Mouse (Mus musculus) right cerebral cortex, adult 18-20 months (tissue): ENCODE data around the gene Usp36.

Experiments used
- DNase-seq: peaks from one replicate; pipeline ENCODE4 v3.0.0; 2022; ENCODE audit warnings: mixed read lengths

The Usp36 gene

DNA sequence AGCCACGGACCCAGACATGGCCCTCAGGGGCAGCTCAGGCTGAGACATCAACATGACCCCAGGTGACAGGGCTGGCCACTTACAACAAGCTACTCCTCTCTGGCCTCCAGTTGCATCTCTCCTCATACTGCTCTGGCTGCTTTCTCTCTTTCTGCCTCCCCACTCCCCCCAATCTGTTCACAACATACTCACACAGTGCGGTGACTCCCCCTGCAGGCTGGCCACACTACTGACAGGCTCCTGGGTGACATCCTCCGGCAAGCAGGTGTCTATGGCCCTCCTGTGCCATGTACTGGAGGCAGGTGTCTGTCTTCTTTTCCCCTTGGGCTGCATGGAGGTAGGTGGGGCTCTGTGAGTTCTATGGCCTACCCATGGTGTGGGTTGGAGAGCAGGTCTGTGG, 7.9 kb upstream of the Usp36 start:
- no peak for DNase-seq

DNA sequence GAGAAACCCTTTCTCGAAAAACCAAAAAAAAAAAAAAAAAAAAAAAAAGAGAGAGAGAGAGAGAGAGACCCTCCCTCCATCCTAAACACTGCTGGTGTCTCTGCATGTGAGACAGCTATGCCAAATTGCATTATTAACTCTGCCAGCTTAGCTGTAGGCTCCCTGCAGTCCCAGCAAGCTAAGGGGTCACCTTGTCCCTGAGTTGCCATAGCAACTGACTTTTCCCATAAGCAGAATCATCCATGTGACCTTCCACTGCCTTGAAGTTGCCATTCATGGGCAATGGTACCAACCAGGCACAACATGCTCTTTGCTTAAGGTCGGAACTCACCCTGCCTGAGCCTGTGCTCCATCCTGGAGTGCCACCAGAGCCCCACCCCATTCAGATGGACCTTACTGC, 5.0 kb upstream of the Usp36 start:
- DNase-seq, result no peak

DNA sequence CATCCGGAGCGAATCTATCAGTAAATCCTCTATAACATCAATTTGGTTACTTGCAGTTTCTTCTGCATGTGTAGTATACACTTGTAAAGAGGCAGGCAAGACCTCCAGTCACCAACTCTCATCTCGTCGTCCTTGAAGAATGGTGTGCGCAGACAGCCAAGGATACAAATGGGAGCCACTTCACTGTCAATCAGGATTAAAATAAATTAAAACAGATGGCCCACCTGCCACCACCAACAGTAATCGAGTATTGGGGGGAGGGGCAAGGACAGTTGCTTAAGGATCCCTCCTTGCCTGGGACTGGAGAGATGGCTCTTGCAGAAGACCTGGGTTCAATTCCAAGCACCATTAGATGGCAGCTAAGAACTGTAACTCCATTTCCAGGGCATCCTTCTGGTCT, 2.6 kb upstream of the Usp36 start:
- DNase-seq, result no peak

DNA sequence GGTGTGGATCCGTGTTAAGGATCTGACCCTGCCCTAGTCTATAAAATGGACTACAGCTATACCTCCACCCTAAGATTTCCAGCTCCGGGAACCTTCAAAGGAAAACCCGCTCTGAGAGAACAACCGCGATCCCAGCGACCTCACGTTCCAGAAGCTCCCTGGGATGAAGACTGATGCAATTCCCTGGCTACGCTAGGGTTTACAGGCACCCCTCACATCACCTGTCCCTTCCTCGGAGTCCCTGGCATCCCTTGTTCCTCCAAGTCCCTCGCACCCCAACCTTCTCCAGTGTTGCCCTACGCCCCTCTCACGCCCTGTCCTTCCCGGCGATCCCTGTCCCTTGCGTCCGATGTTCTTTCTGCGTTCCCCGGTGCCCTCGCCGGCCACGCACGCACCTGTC, 482 bp downstream of the Usp36 start:
- DNase-seq, result no peak

DNA sequence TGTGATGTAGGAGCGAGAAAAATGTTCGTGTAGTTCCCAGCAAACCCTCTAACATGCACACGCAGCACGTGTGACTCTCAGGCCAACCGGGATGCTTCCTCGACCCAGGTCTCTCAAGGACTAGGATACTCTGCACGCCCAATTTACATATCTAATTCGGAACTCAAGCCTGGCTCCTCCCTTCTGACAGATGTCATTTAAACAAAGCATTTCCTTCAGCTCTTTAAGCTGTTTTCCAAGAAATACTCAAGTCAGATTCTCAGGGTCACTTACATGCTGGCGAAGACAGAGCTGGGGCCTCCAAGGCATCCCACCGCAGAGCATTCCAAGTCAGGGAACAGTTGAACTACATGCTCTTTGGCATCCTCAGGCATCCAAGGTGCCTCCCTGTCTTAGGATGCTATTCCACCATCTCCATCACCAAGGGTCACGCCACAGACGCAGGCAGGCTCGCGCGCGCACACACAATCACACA, 970 bp downstream of the Usp36 start:
- no peak for DNase-seq

DNA sequence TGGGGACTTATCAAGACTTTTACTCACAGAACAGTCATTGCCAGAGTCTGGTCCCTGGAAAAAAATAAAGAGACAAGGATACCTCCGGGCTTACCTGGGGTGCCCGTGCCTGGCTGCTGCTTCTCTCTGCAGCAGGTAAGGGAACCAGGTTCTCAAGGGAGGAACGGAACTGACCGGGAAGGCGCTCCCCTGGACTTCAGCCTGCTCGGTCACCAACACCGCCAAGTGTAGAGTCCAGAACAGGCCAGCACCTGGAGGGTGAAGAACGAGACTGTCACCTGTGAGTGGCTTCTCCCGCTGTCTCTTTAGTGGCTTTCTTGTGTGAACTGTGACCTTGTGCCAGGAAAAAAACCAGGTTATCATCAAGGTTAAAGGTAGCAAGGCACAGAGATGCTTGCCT, 2.5 kb downstream of the Usp36 start:
- no peak for DNase-seq

DNA sequence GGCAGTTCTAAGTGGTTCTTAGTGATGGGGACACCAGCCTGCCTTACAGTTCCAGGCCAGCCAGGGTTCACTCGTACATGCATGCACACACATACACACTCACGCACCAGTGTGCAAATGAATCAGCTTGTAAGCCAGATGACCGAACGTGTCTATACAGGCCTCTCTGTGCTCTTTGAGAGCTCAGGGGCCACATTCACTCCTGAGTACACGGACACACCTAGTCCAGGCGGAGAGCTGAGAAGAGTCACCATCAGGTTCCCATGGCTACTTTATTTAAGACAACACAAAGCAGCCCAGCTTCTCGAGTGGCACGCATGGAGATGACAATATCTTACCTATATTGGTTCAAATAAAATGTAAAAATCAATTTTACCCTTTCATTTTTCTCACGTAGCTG, 3.6 kb downstream of the Usp36 start:
- no peak for DNase-seq

DNA sequence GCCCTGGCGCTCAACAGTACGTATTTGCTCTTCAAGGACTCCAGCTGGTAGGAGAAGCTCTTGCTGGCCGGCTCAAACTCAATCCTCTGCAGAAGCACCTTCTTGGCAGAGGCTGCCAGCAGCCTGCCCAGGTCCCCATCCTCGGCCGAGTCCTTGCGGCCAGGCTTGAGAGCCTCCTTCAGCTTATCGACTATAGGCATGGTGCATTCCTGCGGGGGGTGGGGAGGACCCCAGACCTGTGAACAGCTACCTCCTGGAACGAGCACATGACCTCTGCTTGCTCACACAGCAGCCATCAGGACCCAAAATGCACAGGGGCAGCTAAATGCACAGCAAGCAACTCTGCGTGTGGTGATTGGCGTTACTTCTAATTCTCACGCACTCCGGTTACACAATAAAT, 4.3 kb downstream of the Usp36 start:
- DNase-seq, result no peak

DNA sequence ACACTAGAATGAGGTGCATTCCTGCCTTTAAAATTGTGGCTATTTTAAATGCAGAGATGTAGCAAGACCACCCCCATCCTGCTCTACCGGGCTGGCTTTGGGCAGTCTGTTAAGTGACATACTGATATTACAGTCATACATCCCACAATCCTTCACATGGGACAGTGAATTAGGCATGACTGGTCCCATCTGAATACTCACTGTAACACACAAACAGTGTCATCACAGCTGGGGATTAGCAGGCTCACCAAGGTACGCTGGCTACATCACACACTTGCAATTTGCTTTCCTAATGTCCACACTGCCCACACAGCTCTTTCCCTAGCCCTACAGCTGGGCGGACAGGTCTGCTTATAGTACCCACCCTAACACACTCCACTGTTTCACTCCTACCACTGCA, 9.8 kb downstream of the Usp36 start:
- no peak for DNase-seq

DNA sequence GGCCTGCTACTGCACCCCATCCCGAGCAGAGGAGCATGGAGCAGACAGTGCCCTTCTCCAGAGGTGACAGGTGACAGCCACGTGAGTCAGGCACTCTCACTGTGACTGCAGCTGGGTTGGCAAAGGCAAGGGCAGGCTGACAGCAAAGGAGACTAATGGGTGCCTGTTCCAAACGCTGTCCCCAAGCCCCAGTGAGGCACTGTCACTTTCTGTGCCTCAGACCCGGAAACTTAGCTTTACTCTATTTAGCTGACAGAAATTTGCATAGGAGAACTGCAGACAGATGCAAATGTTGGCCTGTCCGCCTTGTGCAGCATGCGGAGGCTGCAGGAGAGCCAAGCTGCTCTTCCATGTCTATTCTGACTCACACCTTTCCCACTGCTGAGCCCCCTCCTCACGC, 13.7 kb downstream of the Usp36 start:
- DNase-seq, result peak; percentile 52

DNA sequence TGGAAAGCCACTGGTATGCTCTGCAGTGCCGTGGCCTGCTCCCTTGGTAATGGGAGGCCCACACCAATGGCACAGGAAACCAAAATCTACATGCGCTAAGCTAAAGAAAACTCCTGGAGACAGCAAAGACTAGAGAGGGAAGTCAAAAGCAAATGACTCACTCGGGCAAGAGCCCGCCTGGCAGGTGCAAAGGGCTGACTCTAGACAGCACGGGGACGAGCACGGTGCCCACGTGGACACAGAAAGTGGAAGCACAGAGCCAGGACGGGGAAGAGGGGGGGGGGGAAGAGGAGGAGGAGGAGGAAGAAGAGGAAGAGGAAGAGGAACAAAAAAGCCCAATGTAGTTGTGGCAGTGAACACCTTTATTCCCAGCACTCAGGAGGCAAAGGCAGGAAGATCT, 15.0 kb downstream of the Usp36 start:
- no peak for DNase-seq

DNA sequence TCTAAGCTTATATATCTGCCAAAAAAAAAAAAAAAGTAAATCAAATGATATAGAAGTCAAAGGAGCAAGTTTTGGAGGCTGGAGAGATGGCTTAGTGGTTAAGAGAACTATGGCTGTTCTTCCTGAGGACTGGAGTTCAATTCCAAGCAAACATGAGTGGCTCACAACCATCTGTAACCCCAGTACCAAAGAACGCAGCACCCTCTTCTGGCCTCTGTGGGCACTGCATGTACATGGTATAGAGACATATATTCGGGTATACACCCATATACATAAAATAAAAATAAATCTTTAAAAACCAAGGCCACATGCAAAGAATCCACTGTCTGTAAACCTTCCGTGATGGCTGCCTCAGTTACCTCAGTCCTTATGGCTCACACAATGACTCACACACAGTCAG, 20.2 kb downstream of the Usp36 start:
- DNase-seq, result no peak

DNA sequence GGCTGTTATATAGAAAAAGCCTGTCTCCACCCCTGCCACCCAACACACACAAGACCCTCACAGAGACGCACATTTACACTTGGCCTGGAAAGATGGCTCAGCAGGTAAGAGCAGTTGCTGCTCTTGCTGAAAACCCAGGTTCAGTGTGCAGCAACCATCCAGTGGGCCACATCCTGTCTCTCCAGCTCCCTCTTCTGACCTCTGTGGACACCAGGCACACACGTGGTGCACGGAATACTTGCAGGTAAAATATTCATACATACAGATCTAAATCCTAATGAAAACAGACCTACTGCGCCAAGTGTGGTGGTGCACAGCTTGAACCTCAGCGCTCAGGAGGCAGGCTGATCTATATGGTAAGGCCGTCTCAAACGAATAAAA, 23.4 kb downstream of the Usp36 start:
- no peak for DNase-seq

DNA sequence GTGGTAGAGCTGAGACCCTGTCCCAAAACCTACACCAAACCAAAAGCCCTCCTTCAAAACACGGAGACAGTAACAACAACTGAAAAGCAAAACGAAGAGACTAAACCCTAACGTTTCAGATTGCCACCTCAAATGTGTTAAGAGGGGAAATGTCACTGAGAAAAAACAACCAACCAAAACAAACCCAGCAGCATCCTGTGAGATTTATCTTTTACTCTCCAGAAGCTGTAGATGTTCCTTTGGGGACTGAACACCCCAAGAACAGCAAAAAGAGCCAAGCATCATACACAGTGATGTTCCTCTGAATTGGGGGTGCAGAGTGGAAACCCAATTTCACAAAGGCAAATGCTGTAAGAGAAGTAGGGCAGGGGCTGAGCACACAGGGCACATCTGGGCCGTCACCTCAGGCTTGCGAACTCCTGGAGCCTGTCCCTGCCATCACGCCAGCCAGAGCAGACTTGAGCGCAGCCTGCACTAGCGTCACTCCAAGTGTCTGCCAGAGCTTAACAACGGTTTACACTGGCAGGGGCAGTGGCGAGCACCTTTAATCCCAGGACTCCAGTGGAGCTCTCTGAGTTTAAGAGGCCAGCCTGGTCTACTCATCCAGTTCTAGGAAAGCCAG, 23.9 kb downstream of the Usp36 start:
- no peak for DNase-seq

DNA sequence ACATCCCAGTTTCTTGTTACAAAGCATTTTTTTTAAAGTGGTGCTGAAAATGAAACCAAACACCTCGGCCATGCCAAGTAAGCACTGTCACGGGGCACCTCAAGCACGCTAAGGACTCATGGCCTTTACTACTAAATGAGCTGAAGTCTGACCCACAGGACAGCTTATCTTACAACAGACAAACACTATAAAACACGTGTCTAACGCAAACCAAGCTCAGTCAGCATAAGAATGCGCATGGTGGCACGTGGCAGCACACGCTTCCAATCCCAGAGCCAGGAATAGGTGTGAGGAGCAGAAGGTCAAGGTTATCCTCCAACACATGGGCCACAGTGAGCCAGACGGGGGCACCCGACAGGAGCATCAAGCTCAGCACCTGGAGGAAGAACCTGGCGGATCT, 24.4 kb downstream of the Usp36 start:
- no peak for DNase-seq

DNA sequence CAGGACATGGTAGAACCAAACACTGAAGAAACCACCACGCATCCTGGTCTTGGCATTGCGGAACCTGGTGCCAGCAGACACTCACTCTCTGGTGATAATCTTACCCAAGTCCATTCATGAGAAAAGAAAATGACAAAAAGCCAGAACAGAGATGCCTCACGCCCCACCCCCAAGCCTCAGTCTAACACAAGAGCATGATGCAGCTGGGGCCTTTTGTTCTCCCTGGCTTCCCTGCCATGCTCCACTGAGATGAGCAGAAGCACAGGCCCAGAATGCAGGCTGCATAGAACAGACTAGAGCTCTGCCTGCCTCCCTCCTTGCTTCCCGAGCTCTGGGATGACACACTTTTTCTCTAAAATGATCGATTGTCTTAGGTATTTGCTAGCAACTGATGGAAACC, 26.9 kb downstream of the Usp36 start:
- peak; percentile 43 for DNase-seq

DNA sequence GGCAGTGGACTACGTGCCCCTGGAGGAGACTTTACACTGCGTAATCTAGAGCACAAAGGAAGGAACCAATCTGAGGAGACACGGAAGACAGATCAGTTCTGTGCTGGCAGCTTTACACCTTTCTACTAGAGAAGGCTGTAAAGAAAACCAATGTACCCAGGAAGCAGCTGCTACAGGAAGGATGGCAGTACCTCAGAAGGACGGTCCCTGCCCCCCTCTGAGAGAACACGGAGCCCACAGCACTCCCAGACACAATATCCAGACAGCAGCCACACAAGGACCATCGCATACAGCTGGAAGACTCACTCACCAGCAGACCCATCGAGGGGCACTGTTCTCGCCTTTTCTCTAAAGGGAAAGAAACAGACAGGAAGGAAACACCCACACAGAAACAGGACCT, 30.0 kb downstream of the Usp36 start:
- no peak for DNase-seq

DNA sequence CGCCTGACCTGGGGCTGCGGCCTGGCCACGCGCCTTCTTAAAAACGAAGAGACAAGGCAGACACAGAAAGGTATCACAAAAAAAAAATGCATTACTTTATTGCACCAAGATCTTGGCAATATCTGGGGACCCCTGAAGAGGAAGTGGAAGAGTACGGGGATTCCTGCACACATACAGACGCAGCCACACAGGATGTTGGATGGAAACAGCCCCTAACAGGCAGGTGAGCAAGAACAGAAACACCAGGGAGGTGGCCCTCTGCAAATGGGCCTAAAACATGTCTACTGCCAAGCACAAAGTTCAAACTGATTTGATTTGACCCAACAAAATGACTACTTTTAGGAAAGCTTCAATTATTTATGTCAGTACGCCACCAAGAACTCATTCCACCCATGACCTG, 30.5 kb downstream of the Usp36 start:
- DNase-seq, result no peak

DNA sequence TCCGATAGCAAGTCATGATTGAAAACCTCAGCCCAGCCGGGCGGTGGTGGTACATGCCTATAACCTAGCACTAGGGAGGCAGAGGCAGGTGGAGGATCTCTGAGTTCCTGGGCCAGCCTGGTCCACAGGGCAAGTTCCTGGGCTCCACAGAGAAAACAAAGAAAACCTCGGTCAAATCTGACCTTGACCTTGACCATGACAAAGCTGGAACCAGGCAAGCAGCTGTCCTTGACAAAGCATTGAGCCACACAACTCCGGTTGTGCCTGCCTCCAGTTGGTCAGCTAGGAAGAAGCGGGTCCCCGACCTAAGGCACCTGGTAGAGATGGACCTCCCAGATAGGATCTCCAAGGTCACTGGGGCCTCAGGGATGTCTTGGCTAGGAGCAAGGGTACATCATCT, 33.7 kb downstream of the Usp36 start:
- DNase-seq, result no peak

DNA sequence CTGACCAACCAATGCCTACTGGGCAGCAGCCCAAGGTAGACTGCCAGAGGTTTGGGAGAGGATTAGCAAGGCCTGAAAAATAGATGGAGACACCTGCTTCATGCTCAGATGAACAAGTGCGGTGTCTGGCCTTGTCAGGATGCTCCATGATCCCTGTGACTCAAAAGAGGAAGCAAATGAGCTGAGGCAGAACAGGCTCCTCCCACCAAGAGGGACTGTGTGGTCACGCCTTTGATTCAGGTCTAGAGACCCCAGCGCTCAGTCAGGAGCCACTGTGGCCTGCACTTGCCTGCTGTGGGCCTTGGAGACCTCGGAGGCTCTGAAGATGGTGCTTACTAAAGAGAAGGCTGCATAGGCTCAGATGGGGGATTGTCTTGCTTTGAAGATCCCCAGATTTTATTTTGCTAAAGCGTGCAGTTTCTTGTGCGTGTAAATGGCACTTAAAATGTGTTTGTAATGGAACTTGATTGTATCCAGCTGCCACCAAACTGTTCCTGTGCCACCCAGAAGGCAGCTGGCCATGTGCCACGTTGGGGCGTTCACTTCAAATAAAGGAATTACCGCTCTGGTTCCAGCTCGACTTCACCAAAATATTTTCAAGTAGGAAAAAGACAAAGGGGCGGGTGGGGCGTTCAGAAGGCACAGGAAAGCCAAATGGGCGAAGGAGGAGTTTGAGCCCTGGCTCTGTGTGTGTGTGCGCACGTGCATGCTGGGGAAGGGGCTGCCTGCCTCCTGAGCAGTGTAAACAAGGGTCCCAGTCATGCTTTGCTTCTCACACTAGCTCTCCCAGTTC, 35.7 kb downstream of the Usp36 start:
- peak; percentile 58 for DNase-seq

DNA sequence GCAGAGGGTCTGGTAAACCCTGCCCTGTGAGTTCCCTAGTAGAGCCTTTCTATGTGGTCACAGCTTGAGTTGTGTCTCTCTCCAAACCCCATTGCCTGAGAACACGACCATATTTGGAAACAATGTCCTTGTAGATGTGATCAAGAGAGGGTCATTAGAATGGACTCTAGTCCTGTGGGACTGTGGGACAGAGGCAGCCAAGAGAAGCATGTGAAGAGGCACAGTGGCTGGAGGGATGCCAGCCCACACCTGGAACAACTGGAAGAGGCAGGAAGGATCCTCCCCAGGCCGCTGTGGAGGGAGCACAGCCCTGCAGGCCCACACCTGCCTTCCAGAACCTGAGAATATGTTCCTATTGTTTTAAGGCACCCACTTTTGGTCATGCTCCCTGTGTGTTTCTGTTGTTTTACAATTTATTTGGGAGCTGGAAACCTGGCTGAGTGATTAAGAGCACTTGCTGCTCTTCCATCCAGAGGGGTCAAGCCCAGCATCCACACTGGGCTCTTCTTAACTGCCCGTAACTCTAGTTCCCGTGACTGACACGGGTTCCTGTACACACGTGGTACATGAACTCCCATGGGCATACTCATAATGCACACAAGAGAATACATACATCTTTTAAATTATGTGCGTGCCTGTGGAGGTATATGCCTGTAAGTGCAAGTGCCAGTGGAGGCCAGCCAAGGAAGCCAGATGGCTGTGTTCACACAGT, 36.4 kb downstream of the Usp36 start:
- DNase-seq, result no peak

DNA sequence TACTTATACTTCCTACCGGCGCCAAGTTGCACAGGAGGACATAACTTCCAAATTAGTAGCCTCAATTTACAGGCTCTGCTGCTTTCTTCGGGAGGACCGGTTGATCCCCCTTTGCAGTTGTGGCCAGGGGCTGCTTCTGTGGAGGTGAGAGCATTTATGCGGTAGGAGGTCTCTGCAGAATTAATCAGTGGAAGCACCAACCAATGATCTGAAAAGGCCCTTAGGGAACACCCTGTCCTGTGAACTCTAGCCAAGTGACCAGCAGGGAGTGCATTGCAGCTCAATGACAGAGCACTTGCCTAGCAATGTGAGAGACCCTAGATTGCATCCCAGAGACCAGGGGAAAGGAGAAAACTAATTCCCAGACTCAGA, 41.0 kb downstream of the Usp36 start:
- no peak for DNase-seq

DNA sequence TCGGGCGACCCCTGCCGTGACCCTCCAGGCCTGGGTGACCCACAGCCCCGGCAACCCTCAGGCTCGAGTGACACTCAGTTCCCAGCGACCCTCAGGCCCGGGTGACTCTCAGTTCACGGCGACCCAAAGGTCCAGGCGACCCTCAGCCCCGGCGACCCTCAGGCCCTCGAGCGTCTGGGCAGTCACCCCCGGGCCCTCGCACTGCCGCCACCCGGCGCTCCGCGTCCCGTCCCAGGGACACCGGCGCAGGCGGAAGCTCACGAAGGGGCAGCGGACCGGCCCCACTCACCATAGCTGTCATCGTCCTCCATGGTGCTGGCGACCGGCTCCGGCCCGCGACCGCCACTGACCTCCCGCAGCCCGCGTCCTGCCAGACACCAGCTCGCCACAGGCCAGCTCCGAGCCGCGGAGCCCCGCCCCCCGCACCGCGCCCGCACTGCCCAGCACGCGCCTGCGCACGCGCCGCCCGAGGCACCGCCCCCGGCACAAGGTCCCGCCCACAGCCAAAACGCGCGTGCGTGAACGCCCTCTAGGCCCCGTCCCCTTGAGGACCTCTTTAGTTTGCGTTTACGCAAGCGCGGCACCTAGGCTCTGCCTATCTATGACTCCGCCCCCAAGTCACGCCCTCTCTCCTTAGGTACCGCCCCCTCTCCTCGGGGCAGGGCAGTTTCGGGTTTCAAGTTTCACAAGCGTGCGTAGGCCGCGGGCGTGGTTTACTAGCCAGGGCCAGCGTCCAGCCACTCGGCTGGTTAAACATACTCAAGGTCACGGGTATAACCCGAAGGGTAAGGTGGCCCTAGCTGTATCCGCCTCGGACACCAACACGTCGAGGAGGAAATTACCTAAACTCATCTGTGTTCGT, 41.7 kb downstream of the Usp36 start, which contains the start of gene Cyth1:
Gene Cyth1, minus strand, starts transcription at position 443 of the 862 bp plus-strand sequence.
- peak; percentile 98 for DNase-seq
